Mouse (Mus musculus): ENCODE data around the gene Dixdc1. TPM values are rescaled to one million over a fixed set of nuclear protein-coding genes. Genes with fewer than 3 reads are reported as not detected.
A peak's percentile ranks its signal among the peaks of the same experiment; 100 is the strongest.

Dixdc1 gene
- polyA plus RNA-seq, 1 experiment from 2014 or later = 20.2 TPM

DNA sequence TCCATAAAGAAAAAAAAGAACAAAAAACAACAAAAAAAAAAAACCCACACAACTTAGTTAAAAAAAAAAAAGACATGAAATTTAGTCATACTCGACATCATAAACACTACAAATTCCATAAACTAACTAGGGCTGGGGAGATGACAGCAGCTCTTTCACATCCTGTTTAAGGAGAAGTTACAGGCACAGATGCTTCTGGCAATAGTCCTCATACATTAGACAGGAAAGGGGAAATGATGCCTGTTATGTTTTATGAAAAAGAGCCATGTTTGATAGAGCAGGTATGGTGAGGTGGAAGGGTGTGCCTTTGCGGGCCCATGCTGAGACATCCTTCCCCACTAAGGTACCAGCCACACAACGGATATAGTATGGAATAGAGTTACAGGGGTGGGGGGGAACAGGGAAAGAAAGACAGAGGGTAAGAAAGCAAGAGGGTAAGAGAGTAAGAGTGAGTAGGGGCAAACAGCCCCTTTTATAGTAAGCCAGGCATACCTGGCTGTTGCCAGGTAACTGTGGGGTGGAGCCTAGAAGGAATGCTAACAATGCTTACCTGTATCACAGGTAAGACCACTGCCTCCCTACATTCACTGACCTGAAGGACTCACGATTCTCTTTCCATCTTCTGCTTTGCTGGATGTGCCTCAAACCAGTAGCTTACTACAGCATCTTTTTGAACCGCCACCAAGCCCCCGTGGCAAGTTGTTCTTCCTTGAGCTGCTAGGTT lies 22.4 kb upstream of the Dixdc1 start:
- no peak for ATAC-seq (ENCODE audit: insufficient number of reproducible peaks, insufficient read depth, low FRiP score, low TSS enrichment)
- WGBS = 56% methylated on average over 6 of the region's 6 CpGs
- H3K27me3 ChIP-seq = no peaks in the 10 kb centered on the region
- H3K36me3 ChIP-seq = no peaks in the 10 kb centered on the region
- H3K9me3 ChIP-seq = no peaks in the 10 kb centered on the region
- H3K4me2 ChIP-seq (replicated peaks) = no peak overlapping the region
- H3K4me1 ChIP-seq = no peaks in the 10 kb centered on the region
- no peak overlapping the region for H3K4me3 ChIP-seq
- H3K27ac ChIP-seq = no peak overlapping the region
- no peak overlapping the region for H3K9ac ChIP-seq

DNA sequence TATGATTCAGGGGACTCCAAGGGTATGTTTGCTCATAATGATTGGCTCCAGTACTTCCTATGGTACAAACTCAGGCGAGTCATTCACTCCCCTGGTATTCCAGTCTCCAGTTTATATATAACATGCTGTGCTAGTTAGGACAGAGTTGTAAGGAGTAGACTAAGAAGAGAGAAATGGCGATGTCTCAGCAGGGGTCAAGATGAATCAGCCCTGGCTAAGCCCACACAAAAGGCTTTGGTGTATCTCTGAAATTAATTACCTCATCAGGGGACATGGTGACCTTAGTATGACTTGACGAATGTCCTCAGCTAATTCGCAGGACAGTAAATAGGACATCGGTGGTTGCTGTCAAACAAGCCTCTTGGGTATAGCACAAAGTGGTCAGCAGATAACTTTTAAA lies 17.4 kb upstream of the Dixdc1 start:
- H3K4me3 ChIP-seq = no peak overlapping the region
- 60% methylated on average over 5 of the region's 5 CpGs for WGBS
- H3K27ac ChIP-seq = no peak overlapping the region
- H3K9me3 ChIP-seq = no peaks in the 10 kb centered on the region
- H3K4me2 ChIP-seq (replicated peaks) = no peak overlapping the region
- no peaks in the 10 kb centered on the region for H3K36me3 ChIP-seq
- H3K27me3 ChIP-seq = 0 out of 2 replicates have a peak, but pooled peaks cover 3% of the 10 kb centered on the region
- H3K4me1 ChIP-seq = peaks cover 5% of the 10 kb centered on the region; the same call in 1 of the 2 replicates
- no peak for ATAC-seq (ENCODE audit: insufficient number of reproducible peaks, insufficient read depth, low FRiP score, low TSS enrichment)
- no peak overlapping the region for H3K9ac ChIP-seq

DNA sequence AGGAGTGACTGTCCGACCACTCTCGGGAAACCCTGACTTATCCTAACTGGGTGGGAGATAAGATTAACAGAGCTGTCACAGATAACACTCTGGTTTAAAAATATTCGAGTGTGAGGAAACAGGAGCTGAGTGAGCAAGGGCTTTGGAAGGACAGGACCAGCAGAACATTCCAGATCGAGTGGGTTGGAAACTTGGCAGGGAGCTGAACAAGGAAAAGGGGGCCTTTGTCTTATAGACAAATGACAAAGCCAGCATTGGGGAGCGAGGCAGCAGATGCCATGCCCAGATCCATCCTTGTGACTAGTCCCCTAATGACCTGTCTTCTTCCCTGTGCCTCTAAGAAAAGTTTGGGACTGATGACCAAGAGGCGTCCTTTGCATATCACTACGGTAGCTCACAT lies 14.6 kb upstream of the Dixdc1 start:
- H3K36me3 ChIP-seq = no peaks in the 10 kb centered on the region
- no peaks in the 10 kb centered on the region for H3K9me3 ChIP-seq
- H3K4me2 ChIP-seq (replicated peaks) = no peak overlapping the region
- no peak for ATAC-seq (ENCODE audit: insufficient number of reproducible peaks, insufficient read depth, low FRiP score, low TSS enrichment)
- 0 out of 2 replicates have a peak, but pooled peaks cover 3% of the 10 kb centered on the region for H3K27me3 ChIP-seq
- no peak overlapping the region for H3K27ac ChIP-seq
- 71% methylated on average over 7 of the region's 7 CpGs for WGBS
- H3K4me1 ChIP-seq = peaks cover 14% of the 10 kb centered on the region
- H3K4me3 ChIP-seq = no peak overlapping the region
- H3K9ac ChIP-seq = no peak overlapping the region

DNA sequence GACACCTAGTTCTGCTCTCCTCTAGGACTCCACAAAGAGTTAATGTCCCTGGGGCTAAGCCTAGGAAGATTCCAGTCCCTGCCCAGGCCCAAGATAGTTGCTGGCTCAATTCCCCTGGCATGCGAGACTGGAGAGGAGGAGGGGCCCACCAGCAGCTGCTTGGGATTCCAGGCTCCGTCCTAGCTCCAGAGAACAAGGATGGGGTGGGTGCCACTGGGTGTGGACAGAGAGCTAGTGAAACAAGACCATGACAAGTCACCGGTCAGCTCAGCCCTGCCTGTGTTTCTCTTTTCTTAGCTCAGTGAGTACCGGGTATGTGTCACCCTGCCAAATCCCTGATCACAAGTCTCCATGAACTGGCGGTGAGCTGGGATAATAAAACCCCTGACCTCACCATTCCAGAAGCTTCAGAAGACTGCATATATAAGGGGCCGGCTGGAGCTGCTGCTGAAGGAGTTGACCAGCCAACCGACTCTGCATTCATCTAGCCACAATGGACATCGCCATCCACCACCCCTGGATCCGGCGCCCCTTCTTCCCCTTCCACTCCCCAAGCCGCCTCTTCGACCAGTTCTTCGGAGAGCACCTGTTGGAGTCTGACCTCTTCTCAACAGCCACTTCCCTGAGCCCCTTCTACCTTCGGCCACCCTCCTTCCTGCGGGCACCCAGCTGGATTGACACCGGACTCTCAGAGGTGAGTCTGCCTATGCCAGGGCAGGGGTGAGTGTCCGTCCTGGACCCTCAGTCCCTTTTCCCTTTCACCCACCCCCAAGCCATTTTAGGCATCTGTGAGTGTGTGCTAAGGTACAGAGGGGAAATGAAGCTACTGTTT lies 13.7 kb upstream of the Dixdc1 start:
- Histone ChIP-seq H3K36me3 (no peaks in the 10 kb centered on the region), H3K9me3 (no peaks in the 10 kb centered on the region), H3K27me3 (0 out of 2 replicates have a peak, but pooled peaks cover 3% of the 10 kb centered on the region), H3K4me1 (peaks cover 14% of the 10 kb centered on the region), H3K4me2 (replicated peaks) (no peak overlapping the region), H3K9ac (no peak overlapping the region), H3K27ac (no peak overlapping the region), H3K4me3 (no peak overlapping the region)
- no peak for ATAC-seq (ENCODE audit: insufficient number of reproducible peaks, insufficient read depth, low FRiP score, low TSS enrichment)
- 70% methylated on average over 17 of the region's 17 CpGs for WGBS

DNA sequence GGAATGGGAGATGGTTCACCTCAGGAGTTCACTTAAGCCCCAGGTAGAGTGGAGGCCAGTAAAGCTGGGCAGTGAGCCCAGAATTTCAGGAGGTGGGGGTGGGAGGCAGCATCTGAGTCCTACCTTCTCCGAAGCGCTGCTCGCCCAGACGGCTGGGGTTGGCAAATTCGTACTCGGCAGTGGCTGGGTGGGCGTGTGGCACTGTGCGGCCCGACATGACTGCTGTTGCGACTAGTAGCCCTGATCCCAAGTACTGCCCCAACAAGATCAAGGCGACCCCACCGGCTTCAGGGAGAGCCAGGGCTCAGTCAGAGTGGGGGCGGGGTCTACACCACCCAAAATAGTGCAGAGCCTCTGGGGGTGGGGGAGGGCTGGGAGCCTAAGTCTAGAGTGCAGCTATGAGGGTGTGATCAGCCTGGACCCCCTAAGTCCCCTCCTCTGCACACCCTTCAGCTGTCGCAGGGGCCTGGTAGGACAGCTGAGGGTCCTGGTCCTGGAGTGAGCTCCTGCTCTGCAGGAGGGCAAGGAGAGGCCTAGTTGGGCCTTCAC lies 12.8 kb upstream of the Dixdc1 start, which contains the start of gene Hspb2:
Gene Hspb2 (minus strand): TSS at position 301 of the 549 bp plus-strand sequence.
- ATAC-seq (ENCODE audit: insufficient number of reproducible peaks, insufficient read depth, low FRiP score, low TSS enrichment) = peak; percentile 70
- no peaks in the 10 kb centered on the region for H3K9me3 ChIP-seq
- no peak within 1 kb of the TSS for H3K4me3 ChIP-seq
- H3K4me1 ChIP-seq = peaks cover 14% of the 10 kb centered on the region
- no peak within 1 kb of the TSS for H3K4me2 ChIP-seq (replicated peaks)
- H3K27me3 ChIP-seq = 0 out of 2 replicates have a peak, but pooled peaks cover 3% of the 10 kb centered on the region
- peak within 1 kb of the TSS; percentile 36; the same call in 1 of the 2 replicates for H3K27ac ChIP-seq
- peak within 1 kb of the TSS; percentile 10; the same call in 1 of the 2 replicates for H3K9ac ChIP-seq
- 59% methylated on average over 14 of the region's 14 CpGs for WGBS
- H3K36me3 ChIP-seq = no peaks in the 10 kb centered on the region

DNA sequence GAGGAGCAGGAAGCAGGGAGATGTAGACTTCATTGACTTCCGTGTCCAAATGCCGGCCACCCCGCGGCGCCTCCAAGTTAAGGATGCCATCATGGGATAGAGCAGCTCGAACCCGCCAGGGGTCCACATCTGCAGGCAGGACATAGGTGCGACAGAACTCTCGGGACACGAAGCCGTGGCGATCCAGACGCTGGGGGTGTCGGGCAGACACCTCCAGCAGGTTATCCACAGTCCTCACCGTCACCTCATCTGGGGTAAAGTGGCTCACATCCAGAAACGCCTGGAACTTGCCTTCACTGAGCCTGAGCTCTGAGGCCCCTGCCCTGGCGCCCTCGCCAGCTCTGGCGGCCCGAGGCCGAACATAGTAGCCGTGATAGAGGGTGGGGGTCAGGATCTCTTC lies 12.0 kb upstream of the Dixdc1 start, which contains the start of gene Cryab:
Gene Cryab (plus strand): TSS at position 3 of the 400 bp plus-strand sequence.
- Histone ChIP-seq H3K9ac (peak within 1 kb of the TSS; percentile 10; the same call in 1 of the 2 replicates), H3K27ac (peak within 1 kb of the TSS; percentile 36; the same call in 1 of the 2 replicates), H3K9me3 (no peaks in the 10 kb centered on the region), H3K4me2 (replicated peaks) (no peak within 1 kb of the TSS), H3K27me3 (0 out of 2 replicates have a peak, but pooled peaks cover 3% of the 10 kb centered on the region), H3K36me3 (no peaks in the 10 kb centered on the region), H3K4me3 (no peak within 1 kb of the TSS), H3K4me1 (peaks cover 16% of the 10 kb centered on the region)
- 76% methylated on average over 22 of the region's 22 CpGs for WGBS
- peak; percentile 30; the same call in 1 of the 2 replicates for ATAC-seq (ENCODE audit: insufficient number of reproducible peaks, insufficient read depth, low FRiP score, low TSS enrichment)

DNA sequence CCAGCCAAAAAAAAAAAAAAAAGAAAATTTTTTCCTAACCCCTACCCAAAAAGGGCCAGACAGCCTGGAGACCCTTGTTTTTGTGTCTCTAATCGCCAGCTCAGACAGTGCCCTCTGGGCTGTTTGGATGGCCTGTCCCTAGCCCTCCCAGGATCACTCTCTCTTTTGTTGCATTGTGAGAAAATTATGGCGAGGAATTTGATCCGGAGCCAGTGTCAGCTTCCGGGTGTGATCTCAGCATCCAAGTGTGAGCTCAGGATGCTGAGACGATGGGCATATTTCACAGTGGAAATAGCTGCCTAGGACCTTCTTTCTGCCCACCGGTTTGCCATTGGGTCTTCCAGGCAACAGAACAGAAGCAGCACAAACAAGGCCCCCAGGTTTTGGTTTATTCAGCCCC lies 11.4 kb upstream of the Dixdc1 start:
- no peak overlapping the region for H3K27ac ChIP-seq
- peaks cover 23% of the 10 kb centered on the region for H3K4me1 ChIP-seq
- H3K4me3 ChIP-seq = no peak overlapping the region
- ATAC-seq (ENCODE audit: insufficient number of reproducible peaks, insufficient read depth, low FRiP score, low TSS enrichment) = no peak
- 46% methylated on average over 6 of the region's 6 CpGs for WGBS
- H3K9ac ChIP-seq = no peak overlapping the region
- H3K27me3 ChIP-seq = 0 out of 2 replicates have a peak, but pooled peaks cover 8% of the 10 kb centered on the region
- H3K4me2 ChIP-seq (replicated peaks) = no peak overlapping the region
- no peaks in the 10 kb centered on the region for H3K9me3 ChIP-seq
- no peaks in the 10 kb centered on the region for H3K36me3 ChIP-seq

DNA sequence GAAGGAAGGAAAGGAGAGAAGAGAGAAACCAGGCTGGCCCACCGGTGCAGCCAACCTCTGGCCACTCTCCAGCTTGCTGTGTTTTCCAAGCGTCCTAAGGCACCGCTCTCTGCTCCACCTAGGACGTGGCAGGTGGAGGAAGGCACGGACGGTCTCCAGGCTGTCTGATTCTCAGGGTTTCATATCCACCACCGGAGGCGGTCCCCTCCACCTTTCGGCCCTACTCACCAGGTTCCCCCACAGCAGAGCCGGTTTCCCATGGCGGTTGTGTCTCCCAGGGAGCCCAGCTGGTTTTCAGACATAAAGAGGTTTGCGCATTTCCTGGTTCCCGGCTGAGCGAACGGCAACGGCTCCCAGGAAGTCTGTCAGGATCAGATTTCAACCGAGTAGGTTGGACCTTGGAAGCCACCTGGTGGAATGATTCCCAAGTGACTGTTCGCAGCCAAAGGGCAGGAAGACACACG lies 6.9 kb upstream of the Dixdc1 start, which contains the start of gene 2310030G06Rik:
Gene 2310030G06Rik (minus strand): TSS at position 323 of the 464 bp plus-strand sequence.
- Histone ChIP-seq H3K27ac (peak within 1 kb of the TSS; percentile 54; the same call in 1 of the 2 replicates), H3K4me2 (replicated peaks) (peak within 1 kb of the TSS; percentile 57), H3K27me3 (peaks cover 8% of the 10 kb centered on the region; the same call in 1 of the 2 replicates), H3K9me3 (no peaks in the 10 kb centered on the region), H3K4me3 (peak within 1 kb of the TSS; percentile 35), H3K9ac (peak within 1 kb of the TSS; percentile 30; the same call in 1 of the 2 replicates), H3K36me3 (no peaks in the 10 kb centered on the region), H3K4me1 (peaks cover 14% of the 10 kb centered on the region)
- 0 out of 2 replicates have a peak, but pooled peaks have one; percentile 45 for ATAC-seq (ENCODE audit: insufficient number of reproducible peaks, insufficient read depth, low FRiP score, low TSS enrichment)
- 1% methylated on average over 19 of the region's 19 CpGs for WGBS

DNA sequence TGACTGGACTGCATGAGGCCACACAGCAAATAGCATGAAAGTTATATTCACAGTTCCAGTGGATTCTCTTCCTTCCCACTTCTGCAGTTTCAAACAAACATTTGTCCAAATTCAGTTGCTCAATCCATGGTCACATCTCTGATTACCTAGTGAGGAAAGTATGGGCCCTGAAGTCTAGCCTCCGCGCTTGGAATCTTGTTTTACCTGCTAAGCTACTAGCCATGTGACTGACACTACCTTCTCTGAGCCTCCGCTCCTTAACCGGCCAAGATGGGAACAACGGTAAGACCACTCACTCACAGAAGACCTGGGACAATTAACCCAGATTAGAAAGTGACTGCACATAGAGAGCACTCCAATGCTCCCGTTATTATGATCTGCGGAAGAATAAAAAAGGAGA lies 6.5 kb upstream of the Dixdc1 start:
- Histone ChIP-seq H3K4me2 (replicated peaks) (peak overlapping the region; percentile 57), H3K4me1 (peaks cover 13% of the 10 kb centered on the region), H3K9me3 (no peaks in the 10 kb centered on the region), H3K27ac (peak overlapping the region; percentile 54; the same call in 1 of the 2 replicates), H3K9ac (peak overlapping the region; percentile 30; the same call in 1 of the 2 replicates), H3K36me3 (no peaks in the 10 kb centered on the region), H3K27me3 (peaks cover 8% of the 10 kb centered on the region; the same call in 1 of the 2 replicates), H3K4me3 (peak overlapping the region; percentile 35)
- ATAC-seq (ENCODE audit: insufficient number of reproducible peaks, insufficient read depth, low FRiP score, low TSS enrichment) = no peak
- 10% methylated on average over 7 of the region's 7 CpGs for WGBS

DNA sequence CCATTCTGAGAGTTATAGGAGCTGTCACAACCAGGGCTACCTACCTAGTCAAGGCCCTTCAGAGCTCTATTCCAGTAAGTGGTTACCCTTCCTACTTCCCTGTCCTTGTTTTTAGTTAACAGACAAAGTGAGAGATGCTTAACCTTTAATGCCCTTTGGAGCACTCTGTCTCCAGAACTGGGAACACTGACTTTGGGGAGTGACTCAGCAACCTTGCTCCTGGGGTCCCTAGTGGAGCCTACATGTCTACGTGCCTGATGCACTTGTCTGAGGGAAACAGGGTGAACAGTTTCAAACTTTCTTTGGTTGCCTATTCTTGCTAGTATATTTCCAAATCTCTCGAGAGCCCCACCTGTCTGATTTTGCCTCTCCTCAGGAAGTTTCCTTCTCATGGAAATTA lies 3.4 kb upstream of the Dixdc1 start:
- 77% methylated on average over 2 of the region's 2 CpGs for WGBS
- no peak overlapping the region for H3K4me2 ChIP-seq (replicated peaks)
- H3K9ac ChIP-seq = no peak overlapping the region
- H3K27ac ChIP-seq = no peak overlapping the region
- peaks cover 8% of the 10 kb centered on the region; the same call in 1 of the 2 replicates for H3K27me3 ChIP-seq
- peaks cover 15% of the 10 kb centered on the region for H3K4me1 ChIP-seq
- ATAC-seq (ENCODE audit: insufficient number of reproducible peaks, insufficient read depth, low FRiP score, low TSS enrichment) = no peak
- no peaks in the 10 kb centered on the region for H3K9me3 ChIP-seq
- H3K4me3 ChIP-seq = no peak overlapping the region
- no peaks in the 10 kb centered on the region for H3K36me3 ChIP-seq

DNA sequence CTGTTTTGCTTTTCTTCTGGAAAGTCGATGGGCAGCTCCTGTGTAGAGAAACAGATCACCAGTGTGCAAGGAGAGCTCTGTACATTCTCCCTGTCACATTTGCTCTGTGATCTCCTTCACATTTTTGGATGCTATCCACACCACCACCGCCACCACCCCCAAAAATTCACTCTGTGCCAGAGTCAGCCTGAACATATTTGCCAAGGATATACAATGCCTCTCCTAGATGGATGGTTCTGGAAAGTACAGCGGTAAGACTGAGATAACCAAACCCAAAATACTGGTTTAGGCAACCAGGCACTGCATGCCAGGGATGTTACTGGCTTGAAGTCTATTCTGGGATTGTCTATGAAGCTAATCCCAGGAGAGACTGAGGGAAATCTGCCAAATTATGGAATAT lies 2.9 kb upstream of the Dixdc1 start:
- Histone ChIP-seq H3K9me3 (no peaks in the 10 kb centered on the region), H3K9ac (no peak overlapping the region), H3K27me3 (peaks cover 8% of the 10 kb centered on the region; the same call in 1 of the 2 replicates), H3K36me3 (no peaks in the 10 kb centered on the region), H3K4me1 (peaks cover 15% of the 10 kb centered on the region), H3K27ac (no peak overlapping the region), H3K4me2 (replicated peaks) (no peak overlapping the region), H3K4me3 (no peak overlapping the region)
- ATAC-seq (ENCODE audit: insufficient number of reproducible peaks, insufficient read depth, low FRiP score, low TSS enrichment) = no peak
- WGBS = 85% methylated on average over 3 of the region's 3 CpGs
